Mouse (Mus musculus): ENCODE measurements at regions not wholly inside any gene's neighbourhood (a gene's known extent, or its start where the extent isn't known, plus 50 kb on each side); places are given as distances from the start of the nearest gene placed in this dataset.

DNA sequence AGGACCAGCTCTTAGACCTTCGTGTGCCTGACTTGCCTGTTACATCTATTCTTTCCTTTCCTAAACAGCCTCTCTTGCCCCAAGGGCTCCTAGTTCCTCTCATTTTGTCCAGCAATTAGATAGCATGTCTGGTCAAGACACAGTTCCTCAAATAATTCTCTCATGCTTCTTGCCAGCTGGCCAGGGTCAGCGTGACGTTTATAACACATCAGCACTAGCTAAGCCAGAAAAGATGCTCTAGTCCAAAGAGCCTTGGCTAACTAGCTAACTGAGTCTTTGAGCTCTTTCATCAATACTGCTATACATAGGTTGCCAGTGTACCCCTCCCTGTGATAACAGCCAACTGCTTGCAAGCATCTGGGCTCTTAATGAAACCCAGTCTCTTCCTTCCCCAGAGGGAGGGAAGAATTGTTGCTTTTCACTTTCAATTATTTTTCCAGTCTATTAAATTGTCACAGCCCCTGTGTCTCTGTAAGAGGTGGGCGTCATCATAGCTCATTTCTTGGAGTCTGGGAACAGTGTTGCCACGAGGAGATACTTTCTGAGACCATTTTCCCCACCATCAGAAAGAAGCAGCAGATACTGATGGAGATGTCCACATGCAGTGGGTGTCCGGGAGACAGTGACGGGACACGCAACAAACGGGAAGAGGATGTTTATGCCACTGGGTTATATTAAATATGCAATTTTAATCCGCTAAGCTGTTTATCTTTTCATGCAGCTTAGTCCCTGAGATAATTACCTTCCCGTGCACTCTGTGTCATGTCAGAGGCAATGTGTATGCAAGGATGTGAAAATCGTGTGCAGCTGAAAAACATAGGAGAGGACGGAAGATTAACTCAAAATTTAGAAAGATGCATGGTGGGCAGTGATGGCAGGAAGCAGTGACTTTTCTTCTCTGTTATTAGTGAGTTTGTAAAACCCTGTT is 250.1 kb upstream of the Nmur2 start:
- no peak for DNase-seq (ENCODE audit: low spot score)

DNA sequence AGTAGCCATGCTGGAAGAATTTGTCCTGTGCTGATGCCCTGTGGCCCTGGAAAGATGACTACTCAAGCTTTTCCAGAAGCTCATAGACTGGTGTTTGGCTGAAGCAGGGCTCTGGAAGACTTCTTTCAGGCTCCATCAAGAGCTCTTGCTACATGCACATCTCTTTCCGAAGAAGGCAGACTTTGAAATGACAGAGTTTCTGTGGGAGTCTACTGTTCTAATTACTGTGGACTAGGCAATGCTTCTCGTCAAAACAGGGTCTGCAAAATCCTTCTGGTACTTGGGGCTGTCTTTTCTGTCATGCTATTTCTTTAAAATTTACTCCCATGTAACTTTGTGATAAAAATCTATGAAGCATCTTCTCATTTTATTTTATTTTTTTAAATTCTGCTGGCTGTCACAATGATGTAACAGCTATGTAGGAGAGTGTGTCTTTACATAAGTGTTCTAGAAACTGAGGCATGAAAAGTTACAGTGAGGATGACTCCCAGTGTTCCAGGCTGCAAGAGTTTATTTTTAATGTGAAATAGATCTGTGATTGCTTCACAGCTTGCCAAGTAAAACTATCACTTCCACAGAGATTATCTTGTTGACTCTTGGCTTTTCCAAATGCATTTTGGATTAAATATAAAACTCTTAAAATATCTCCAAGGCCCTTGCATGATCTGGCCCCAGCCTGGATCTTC is 244.9 kb upstream of the Nmur2 start:
- DNase-seq (ENCODE audit: low spot score): no peak

DNA sequence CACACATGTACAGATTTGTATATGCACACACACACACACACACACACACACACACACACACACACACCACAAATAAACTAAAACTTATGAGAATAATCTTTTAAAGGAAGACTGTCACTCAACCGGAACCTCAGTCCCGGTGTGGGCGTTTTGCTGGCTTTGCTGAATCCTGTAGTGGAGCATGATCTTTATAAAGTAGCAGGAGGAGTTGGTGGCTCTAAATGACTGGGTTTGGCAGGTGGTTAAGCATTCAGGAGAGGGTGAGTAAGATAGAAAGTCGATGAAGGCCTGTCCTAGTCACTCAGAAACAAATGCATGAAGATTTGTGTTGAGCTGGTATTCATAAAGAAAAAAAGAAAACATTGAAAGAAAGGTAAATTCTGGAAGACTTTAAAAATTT is 240.4 kb upstream of the Nmur2 start:
- no peak for DNase-seq (ENCODE audit: low spot score)

DNA sequence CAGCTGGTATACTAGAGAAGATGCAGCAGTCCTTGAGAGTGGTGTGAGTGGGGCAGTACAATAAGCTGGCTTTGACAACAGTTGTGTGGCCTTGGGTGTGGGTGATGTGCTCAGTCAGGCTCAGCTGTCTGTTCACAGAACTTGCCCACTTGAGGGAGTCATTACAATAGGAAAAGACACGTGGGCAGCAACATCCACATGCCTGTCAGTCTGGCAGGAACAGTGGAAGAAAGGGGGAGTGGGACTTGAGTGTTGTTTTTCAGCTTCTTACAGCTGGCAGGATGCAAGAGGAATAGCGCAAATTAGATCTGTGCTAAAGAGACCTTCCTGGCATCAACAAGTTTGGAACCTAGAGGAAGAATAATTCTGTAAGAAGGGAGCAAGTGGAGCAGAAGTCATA is 239.4 kb upstream of the Nmur2 start:
- no peak for DNase-seq (ENCODE audit: low spot score)

DNA sequence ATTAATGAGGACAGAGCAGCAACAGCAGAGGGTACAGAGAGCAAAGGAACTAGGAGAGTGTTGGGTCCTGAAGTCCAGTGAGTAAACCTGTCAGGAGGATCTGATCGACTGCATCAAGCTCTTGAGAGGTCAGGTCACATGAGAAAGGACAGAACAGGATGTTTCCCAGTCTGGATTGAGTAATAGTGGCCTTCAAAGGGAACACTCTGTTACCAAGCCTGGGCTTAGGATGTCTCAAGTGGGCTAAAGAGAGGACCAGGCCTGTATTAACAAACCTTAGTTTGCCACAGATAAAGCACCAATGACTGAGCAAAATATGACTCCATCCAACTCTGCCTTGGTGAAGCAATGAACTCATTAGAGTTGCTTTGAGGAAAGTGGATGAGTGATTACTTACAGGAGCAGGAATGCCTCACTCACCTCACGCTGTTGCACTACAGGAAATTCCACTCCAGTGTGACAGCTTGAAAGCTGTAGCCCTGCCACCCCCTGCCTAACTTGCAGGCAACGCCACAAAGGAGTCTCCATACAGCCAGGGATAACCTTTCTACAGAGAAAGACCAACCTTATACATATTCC is 229.2 kb upstream of the Nmur2 start:
- no peak for DNase-seq (ENCODE audit: low spot score)

DNA sequence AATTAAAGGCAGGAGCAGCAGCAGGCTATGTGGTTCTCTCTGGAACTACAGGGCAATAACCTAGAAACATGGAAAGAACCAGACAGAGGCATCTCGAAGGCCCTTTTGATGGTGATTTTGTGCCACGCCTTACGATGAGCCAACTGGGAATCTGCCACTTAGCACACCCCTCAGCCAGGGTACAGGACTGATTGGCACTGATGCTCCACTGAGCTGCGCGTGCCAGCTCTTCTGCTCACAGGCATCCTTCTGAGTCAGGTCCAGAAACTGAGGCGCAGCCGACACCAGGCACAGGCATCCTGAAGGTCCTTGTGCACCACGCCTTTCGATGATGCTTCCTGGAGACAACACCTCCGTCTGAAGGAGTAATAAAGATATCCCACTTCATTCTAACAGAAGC is 221.9 kb upstream of the Nmur2 start:
- DNase-seq (ENCODE audit: low spot score): no peak

DNA sequence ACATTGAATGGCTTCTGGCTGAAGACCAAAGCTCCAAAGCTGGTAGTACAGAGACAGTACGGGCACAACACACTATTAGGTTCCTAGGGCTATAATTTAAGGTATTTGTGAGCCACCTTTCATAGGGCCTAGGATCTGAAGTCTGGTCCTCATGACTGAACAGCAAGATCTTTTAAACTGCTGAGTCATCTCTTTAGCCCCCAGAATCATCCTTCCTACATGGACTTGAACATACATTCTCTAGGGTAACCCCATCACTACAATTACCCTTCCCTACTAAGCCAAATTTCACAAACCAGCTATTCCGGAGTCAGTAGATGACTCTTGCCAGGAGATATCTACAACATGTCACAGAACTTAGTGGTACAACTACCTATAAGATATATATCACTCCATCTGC is 215.5 kb upstream of the Nmur2 start:
- DNase-seq (ENCODE audit: low spot score): no peak

DNA sequence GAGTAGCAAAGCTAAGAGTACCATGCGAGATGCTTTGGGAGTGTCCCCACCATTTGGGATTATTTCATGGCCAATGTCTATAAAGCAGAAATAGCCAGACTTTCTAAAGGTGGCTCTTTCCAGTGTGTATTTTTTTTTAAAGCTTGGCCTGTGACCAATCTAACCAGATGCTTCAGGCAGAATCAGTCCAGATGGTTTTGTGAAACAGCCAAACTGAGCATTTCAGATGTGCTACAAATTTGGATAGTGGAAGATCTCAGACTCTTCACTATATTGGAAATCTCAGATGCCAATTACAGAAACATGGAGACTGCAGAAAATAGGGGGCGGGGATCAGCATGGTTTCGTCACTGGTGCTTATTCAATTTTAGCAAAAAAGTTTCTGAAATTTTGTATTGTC is 213.6 kb upstream of the Nmur2 start:
- no peak for DNase-seq (ENCODE audit: low spot score)

DNA sequence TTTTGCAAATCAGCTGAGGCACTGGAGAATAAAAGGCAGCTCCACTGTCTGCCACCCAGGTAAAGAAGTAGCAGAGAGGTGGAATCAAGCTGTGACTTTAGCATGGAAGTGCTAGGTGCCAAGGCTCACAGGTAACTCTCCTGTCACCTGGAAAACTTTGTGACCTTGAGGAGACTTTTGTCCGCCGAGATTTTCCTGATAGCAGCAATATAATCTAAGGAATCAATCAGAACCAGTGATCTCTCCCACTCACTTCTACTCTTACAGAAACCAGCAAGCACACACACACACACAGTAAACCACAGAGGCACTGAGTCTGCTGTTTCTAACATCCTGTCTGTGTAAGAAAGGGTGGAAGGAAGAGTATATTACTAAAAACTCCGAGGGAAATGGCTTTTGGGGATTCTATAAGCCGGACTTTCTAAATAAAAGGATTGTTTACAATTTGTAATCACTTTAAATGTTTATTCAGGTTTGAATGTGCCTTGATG is 206.6 kb upstream of the Nmur2 start:
- no peak for DNase-seq (ENCODE audit: low spot score)

DNA sequence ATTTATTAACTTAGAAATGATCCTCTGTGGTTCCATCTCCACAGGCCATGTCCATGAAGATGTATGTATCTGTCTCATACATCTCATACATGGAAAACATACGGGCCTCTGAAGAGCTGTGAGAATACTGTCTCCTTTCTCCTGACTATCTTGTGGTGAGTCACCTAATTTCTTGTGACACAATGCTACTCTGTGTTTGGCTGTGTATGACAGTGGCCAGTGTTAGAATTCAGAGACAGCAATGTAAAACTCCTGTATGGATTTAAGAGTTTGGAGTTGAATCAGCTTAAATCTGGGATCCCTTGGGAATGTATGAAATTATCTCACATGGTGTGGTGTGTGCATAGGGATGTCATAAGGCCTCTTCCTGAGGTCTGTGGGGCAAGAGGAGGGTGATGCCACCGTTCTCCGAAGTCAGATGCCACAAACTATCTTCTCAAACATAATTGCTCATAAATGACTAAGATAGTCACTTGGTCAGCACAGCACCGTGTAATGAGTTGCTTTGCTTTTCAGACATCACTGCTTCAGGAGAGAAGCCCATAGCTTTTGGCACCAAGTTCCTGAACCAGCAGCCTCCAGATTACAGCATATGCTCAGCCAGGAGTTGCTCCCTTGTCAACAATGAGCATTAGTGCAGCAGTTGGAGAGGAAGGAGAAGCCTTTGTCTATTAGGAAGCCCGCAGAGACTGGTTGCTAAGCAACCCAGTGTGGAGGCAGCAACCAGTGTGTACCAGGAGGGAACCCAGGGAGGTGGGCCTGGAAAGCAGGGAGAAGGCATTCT is 205.9 kb upstream of the Nmur2 start:
- no peak for DNase-seq (ENCODE audit: low spot score)

DNA sequence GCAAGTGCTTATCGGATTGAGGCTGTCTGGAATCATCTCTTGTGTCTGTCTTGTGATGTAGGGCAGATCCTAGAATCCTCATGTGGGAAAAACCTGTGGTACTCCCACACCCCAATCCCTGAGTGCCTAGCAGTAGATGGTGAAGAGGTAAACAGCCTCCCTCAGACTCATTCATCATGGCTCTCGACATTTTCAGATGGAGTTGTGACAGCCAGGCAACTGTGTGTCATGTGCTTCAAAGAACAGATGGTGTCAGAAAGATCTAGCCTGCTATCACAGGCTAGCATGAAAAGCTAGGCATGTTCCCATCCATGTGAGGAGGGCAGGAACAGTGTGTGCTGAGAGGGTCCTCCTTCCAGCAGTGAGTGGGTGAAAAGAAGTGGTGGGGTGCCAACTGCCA is 204.1 kb upstream of the Nmur2 start:
- DNase-seq (ENCODE audit: low spot score): no peak

DNA sequence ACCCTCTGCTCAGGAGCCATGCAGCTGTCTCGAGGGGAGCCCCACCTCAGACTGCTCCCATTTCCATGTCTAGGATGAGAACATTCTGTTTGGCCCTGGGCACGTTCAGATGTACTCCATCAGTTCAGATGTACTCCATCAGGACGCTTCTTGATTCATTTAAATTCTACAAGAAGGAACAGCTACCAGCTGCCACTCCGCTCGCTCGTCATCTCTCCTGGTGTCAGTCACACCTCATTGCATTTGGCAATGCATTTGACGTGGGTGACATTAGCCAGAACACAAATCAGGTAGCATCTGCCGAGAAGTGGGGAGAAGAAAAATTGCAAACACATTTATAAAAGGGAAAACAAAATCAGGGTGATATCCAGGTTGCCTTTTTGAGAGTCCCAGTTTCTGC is 202.6 kb upstream of the Nmur2 start:
- no peak for DNase-seq (ENCODE audit: low spot score)

DNA sequence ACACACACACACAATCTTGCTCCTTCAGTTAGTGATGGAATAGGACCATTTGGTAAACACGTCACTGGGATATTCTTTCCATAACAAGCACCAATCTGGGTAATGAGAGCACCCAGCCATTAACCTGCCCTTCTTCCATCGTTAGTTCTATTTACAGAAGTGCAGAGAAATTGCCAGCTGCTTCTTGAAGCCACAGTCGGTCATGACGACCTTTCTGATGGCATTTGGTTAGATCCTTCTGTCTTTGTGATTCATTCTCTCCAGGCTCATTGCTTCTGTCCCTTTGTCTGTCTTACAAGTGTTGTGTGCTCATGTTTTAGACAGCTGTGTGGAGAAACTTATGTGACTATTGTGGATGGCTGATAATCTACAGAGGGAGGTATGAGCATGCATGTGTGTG is 197.9 kb upstream of the Nmur2 start:
- no peak for DNase-seq (ENCODE audit: low spot score)

DNA sequence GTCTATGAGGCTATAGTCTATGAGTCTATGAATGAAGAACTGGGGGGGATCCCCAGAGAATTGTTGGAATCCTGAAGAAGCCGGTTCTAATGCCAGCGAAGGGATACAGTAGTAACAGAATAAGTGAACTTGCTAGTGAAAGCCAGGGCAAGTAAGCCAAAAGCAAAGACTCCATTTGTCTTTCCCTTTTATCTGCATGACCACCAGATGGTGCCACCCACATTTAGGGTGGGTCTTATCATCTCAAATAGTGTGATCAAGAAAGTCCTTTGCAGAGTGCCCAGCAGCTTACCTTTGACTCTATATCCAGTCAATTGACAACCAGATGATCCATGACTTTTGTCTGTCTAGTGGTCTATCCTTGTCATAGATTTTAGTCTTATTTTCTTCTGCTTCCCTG is 184.2 kb upstream of the Nmur2 start:
- DNase-seq (ENCODE audit: low spot score): no peak

DNA sequence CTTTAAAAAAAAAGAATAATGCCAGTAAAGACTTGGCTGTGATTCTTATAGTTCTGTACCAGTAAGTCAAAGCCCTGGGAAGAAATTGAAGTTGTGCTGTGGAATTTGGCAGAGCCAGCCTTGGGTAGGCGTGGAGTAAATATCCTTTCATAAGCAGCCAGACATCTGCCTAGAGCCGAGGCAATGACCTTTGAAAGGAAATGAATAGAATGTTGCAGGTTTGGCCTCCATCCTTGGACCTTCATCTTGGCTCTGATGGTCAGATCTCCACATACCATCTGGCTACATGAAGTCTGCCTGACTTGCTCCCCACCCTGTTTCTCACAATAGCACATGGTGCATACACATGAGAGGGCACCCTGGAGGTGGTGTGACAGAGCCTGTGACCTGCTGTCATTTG is 174.9 kb upstream of the Nmur2 start:
- no peak for DNase-seq (ENCODE audit: low spot score)

DNA sequence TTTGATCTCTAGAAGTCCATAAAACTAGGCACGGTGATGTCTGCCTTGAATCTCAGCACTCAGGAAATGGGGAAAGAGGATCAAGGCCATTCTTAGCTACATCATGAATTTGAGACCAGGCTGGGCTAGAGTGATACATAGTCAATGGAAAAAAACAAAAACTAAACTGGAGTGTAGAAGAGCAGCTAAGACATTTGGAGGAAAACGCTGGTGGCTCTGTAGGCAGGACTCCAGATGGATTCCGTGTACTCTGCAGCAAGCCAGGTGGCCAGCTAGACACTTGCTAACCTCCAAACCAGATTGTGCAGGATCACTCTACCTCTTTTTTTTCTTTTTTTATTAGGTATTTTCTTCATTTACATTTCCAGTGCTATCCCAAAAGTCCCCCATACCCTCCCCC is 161.0 kb upstream of the Nmur2 start:
- DNase-seq (ENCODE audit: low spot score): no peak

DNA sequence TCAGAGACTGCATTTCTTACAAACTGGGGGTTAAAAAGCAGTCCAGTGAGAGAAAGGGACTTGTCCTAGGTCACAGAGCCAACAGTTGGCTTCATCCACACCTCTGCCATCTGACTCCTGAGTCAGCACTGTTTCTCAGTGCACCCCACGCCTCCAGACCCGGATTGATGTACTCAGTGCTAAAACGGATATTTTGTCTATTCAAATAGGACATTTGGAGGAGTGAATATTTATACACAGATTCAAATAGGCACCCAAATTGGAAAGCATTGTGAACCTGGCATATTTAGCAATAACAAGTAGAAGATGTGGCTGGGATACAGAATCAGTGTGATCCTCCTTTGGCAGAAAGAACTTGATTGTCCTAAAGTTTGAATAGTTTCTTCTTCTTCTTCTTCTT is 154.5 kb upstream of the Nmur2 start:
- no peak for DNase-seq (ENCODE audit: low spot score)

DNA sequence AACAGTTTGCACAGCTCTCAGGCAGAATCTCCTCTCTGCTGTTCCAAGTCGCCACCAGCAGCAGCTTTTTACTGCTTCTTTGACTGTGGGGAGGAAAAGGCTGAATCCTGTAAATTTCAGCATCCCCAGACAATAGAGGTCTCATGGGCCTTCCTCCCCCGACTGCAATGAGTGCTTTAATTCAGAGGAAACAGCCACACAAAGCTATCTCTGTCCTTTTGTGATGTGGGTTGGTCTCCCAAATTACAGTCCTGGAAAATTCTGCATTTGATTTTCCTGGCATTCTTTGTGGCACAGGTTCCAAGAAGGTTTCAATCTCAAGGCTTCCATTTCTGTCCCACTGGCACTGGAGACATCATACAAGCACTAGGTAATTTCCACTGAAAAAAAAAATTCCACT is 152.6 kb upstream of the Nmur2 start:
- no peak for DNase-seq (ENCODE audit: low spot score)

DNA sequence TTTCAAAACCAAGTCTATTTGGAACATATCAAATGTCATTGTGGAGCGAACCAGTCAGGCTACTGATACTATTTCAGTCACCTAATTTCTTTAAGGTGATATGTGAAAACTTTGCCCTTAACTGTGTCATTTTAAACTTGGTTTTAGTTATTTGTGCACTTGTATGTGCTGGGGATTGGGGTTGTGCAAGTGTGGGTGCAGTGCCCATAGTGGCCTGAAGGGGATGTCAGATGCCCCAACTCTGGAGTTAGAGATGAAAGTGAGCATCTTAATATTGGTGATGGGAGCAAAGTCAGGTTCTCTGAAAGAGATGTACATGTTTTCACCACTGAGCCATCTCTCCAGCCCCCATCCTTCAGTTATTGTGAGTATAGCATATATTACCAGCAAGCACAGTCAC is 133.1 kb upstream of the Nmur2 start:
- no peak for DNase-seq (ENCODE audit: low spot score)

DNA sequence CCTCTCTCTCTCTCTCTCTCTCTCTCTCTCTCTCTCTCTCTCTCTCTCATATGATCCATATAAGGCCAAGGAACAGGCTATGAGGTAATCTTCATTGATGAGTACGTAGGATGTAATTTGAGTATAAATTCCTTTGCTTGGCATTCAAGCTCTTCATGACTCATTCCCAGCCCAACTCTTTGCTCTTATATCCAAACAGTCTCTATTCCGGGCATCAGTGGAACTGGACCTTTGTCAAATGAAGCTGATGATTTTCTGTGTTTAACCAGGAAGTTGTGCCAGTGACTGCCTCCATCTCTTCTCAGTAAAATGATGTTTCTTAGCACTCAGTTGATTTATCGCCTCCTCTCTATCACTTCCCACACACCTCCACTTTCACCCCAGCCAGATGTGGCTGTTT is 132.4 kb upstream of the Nmur2 start:
- DNase-seq (ENCODE audit: low spot score): no peak

DNA sequence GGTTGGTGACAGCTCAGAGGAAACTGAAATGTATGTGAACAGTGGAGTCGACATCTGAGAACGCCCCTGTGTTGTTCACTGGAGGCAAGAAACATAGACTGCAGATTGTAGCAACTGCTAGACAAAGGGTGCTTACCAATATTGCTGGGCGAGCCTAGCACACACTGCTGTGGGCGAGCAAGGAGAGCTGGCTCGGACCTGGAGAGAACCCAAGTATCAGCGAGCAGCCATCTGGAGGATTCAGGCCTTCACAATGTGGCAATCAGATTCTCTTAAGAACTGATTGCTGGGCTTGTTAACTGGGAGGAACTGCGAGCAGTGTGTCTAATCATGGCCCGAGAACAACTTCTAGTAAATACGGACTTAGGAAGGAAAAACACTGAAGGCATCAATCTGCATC is 128.8 kb upstream of the Nmur2 start:
- DNase-seq (ENCODE audit: low spot score): no peak

DNA sequence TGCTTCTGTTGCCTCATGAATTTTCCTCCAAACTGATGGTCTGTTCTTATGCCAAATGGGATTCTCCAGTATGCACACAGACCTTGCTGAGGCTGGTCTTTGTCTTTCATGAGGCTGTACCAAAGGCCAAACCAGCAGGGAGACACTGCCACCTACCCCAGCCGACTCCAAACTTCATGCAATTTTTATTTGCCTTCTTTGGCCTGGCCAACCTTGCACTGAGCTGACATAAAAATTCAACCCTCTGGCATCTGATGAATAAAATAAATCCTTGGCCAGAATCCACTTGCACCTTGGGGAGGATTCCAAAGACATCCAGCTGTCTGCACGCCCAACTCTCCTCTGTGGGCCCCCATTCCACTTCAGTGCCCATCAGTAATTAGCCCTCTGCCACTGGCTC is 126.0 kb upstream of the Nmur2 start:
- no peak for DNase-seq (ENCODE audit: low spot score)
